Comparison of ENCODE assay signal across 1 mouse cellular context in the genomic region with DNA sequence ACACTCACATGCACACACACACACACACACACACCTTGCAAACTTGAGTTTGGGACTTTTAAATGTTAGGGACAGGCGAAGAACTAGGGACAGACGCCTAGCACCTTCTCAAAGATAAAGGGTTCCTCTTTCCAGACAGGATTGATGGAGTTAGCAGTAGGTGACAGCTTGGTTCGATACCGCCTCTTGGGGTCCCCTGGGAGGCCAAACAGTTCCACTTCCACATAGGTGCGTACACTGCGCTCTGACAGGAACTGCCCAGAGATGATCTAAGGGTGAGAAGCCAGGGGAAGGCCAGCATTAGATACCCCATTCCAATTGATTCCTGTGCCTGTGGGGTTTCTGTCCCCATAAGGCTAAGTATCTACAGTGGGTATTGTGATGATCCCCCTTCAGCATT.
TF ChIP-seq lines count a peak whose summit lies in the region.

No protein-coding gene starts in this region.

TF ChIP-seq in CH12.LX, 34 proteins besides CTCF, POLR2A, EP300 and RAD21:
- TF ChIP-seq BHLHE40 (IDR thresholded peaks at IDR 0.05; ENCODE audit: low read depth, low read length) (no peak), UBTF (IDR thresholded peaks at IDR 0.05; ENCODE audit: low read depth, low read length) (no peak), MYC (IDR thresholded peaks at IDR 0.05; ENCODE audit: low read depth, low read length) (no peak), MAZ (IDR thresholded peaks at IDR 0.05; ENCODE audit: low read depth, low read length) (no peak), NELFE (IDR thresholded peaks at IDR 0.05; ENCODE audit: low read depth, low read length) (no peak), HCFC1 (IDR thresholded peaks at IDR 0.05; ENCODE audit: low read depth, low read length) (no peak), ZNF384 (IDR thresholded peaks at IDR 0.05; ENCODE audit: low read depth, low read length) (no peak), SIN3A (IDR thresholded peaks at IDR 0.05; ENCODE audit: low read length) (no peak), SMC3 (IDR thresholded peaks at IDR 0.05; ENCODE audit: low read depth, low read length) (no peak), NRF1 (IDR thresholded peaks at IDR 0.05; ENCODE audit: low read depth, low read length) (no peak), JUND (conservative IDR thresholded peaks at IDR 0.05; ENCODE audit: low read depth, low read length) (no peak), ZKSCAN1 (IDR thresholded peaks at IDR 0.05; ENCODE audit: borderline replicate concordance, low read depth, low read length) (no peak), TCF12 (IDR thresholded peaks at IDR 0.05; ENCODE audit: low read depth, low read length) (no peak), ETS1 (conservative IDR thresholded peaks at IDR 0.05; ENCODE audit: low read depth, low read length) (no peak), PAX5 (IDR thresholded peaks at IDR 0.05; ENCODE audit: low read length) (no peak), E2F4 (IDR thresholded peaks at IDR 0.05; ENCODE audit: insufficient replicate concordance, low read depth, low read length) (no peak), GABPA (IDR thresholded peaks at IDR 0.05; ENCODE audit: insufficient replicate concordance, low read depth, low read length) (no peak)
